Mouse (Mus musculus) cerebral cortex, adult 2 months (tissue): Measurements from ENCODE around the gene Atp6v1g2.

Source experiments
- WGBS: fragments of 180-500 bp; shearing (Covaris S2); methylation state at CpG from one replicate; pipeline ENCODE4 v1.1.7; 2018; 5-methylcytosine and 5-hydroxymethylcytosine counted together

Atp6v1g2 gene

DNA sequence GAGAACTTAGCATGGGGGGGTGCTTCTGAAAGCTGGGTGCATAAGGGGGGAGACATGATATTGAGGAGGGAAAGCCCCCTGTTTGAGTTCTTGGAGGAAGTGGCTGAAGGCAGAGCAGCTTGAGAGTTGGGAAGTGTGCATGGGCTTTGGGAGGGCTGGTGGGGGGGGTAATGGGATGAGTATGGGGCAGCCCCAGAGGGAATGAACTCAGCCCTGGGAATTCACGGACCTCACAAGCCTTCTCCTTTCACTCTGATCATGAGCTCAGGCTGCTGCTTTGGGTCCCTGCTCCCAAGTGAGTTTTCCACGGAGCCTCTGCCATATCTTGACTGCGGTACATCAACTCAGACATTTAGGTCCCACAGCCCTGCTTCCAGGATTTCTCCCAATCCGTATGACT is 31.0 kb upstream of the Atp6v1g2 start:
- 77% methylated on average over 4 of the region's 4 CpGs for WGBS

DNA sequence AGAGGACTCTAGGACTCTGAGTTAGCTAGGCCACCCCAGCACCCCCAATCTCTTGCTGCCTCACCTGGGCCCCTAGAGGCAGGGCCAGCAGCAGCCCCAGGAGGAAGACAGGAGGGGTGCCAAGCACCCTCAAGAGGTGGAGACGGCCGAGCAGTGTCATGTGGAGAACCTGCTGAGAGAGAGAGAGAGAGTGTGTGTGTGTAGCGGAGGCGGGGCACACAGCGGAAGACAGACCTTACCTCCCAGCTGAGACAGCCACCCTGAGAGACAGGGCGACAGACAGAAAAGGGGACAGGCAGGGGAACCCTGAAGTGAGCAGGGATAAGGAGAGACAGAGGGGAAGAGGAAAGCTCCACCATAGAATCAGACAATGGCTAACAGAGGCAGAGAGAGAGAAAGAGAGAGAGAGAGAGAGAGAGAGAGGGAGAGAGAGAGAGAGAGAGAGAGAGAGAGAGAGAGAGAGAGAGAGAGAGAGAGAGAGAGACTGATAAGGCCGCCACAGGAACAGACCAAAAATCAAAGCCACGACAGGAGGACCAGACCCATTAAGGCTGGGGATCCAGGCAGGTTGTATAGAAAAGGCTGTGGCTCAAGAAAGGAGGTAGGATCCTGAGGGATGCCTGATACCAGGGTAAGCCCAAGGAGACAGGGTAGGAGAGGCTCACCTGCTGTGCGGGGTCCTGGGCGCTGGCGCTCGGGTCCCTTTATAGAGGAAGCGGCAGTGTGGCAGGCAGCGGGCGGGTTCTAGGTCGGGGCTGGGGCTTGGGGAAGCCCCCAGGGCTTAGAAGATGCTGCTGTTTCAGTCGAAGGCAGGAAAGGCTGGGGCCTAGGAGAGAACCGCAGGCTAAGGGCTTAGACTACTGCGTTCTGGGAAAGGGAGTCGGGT is 28.7 kb upstream of the Atp6v1g2 start, which contains the start of gene Lta:
Gene Lta (minus strand): TSS at position 858 of the 886 bp plus-strand sequence.
- 68% methylated on average over 20 of the region's 20 CpGs for WGBS

DNA sequence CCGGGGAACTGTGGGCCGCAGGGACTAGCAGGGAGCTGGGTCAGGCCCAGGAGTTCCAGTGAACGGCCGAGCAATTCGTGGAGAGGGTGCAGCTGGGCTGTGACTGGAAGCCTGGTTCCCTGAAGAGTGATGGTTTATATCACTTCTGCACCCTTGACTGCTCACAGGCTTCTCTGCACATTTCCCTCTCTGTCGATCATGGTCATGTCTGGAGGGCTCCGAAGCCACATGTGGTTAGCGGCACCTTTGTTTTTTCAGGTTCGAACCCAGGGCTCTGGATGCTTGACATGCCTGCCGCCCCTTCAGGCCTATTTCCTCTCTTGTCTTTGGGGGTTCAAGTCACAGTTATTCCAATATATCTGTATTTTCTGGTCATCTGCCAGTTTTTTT is 28.1 kb upstream of the Atp6v1g2 start:
- 79% methylated on average over 10 of the region's 10 CpGs for WGBS

GRCm38 (mm10) chr17:35209785-35210535 is 23.5 kb upstream of the Atp6v1g2 start:
- WGBS: 66% methylated on average over 12 of the region's 12 CpGs

- 86% methylated on average over 3 of the region's 3 CpGs for WGBS
Measured at GRCm38 (mm10) chr17:35210593-35210992, 22.9 kb upstream of the Atp6v1g2 start.

GRCm38 (mm10) chr17:35213071-35213470 is 20.4 kb upstream of the Atp6v1g2 start:
- 95% methylated on average over 5 of the region's 5 CpGs for WGBS

- 79% methylated on average over 18 of the region's 18 CpGs for WGBS
Measured at GRCm38 (mm10) chr17:35218516-35219193, 14.8 kb upstream of the Atp6v1g2 start.

GRCm38 (mm10) chr17:35219601-35220041 is 13.8 kb upstream of the Atp6v1g2 start:
- whole genome bisulfite sequencing: 62% methylated on average over 6 of the region's 6 CpGs

DNA sequence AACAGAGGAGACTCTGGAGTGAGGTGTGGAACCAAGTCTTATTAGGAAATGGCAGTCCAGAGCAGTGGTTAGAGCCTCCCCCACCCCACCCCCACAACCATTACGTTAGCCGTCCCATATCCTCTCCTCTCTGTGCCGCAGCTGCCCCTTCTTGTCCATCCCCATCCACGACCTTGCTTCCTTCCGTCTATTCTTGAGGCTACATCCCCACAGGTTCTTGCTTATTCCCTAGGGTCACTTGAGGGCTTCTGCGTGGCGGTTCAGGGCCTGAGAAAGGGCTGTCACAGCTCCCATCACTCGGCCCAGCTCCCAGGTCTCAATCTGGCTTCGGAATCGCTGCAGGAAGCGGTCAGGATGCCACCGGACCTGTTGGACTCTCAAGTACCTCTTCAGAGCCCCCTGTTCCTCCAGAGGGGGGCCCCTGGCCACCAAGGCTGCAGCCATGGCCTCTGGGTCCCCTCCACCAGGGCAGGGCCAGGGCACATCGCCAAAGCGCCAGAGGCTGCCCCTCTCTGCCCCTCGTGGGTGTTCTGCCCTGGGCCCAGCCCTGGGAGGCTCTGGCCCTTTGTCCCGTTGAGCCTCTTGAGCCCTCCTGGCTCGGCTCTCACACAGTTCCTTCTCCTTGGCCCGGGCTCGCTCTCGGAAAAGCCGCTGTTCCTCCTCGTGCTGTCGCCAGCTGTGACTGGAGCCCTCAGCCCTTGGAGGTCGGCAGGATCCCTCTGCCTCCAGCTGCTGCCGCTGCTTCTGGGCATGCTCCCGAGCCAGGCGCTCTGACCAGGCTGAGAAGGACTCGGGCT is 13.1 kb upstream of the Atp6v1g2 start, which contains the start of gene Gm16181:
Gene Gm16181 (plus strand): TSS at position 679 of the 797 bp plus-strand sequence.
- 76% methylated on average over 28 of the region's 28 CpGs for WGBS

DNA sequence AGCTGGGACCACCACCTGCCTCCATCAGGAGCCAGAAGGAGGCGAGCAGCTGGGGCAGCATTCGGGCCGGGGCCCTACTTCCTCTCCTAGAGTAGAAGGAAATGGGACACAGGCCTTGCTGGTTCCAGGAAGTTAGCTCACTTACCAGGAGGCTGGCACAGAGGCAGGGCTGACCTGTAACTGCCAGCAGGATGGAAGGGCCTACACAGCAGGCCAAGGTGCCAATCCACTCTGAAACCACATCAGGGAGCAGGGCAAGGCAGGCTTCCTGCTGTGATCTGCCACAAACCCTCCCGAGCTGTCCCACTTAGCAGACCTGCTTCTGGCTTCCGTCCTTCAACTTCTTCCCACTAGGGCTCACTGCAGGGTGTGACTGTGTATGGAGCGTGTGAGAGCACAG is 11.2 kb upstream of the Atp6v1g2 start:
- WGBS: 70% methylated on average over 6 of the region's 6 CpGs

GRCm38 (mm10) chr17:35224641-35225040 is 8.8 kb upstream of the Atp6v1g2 start:
- WGBS: 93% methylated on average over 4 of the region's 4 CpGs

GRCm38 (mm10) chr17:35225456-35225855 is 8.0 kb upstream of the Atp6v1g2 start:
- WGBS: 94% methylated on average over 5 of the region's 5 CpGs

DNA sequence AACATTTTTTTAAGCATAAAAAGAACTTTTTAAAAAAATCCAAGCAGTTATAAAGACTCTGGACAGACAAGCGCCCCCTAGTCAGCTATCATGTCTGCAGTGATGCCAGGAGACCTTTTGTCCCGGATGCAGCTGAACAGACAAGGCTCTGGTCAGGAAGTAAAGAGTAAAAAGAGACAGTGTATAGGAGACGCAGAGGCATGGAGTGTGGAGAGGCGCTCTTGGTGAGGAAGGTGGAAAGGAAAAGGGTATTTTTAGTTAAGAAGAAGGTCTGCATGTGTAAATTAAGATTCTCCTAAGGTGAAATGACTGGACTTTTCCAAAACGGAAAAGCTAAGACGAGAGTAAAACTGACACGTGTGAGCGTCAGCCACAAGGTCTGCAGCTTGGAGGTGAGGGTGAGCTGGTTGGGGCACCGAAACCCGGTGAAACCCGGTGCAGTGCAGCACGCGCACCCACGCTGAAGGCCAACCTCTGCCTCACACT is 6.9 kb upstream of the Atp6v1g2 start:
- 76% methylated on average over 14 of the region's 14 CpGs for WGBS

GRCm38 (mm10) chr17:35231022-35231421 is 2.4 kb upstream of the Atp6v1g2 start:
- 85% methylated on average over 10 of the region's 10 CpGs for WGBS

- 13% methylated on average over 12 of the region's 12 CpGs for WGBS
Measured at GRCm38 (mm10) chr17:35232043-35232442, 1.4 kb upstream of the Atp6v1g2 start.

GRCm38 (mm10) chr17:35232659-35233058 is 801 bp upstream of the Atp6v1g2 start:
- WGBS: 76% methylated on average over 5 of the region's 5 CpGs

GRCm38 (mm10) chr17:35234090-35234489 is 630 bp downstream of the Atp6v1g2 start:
- WGBS: 63% methylated on average over 7 of the region's 7 CpGs

- WGBS: under 1% methylated on average over 31 of the region's 31 CpGs
Measured at GRCm38 (mm10) chr17:35234903-35235302, 1.4 kb downstream of the Atp6v1g2 start.

DNA sequence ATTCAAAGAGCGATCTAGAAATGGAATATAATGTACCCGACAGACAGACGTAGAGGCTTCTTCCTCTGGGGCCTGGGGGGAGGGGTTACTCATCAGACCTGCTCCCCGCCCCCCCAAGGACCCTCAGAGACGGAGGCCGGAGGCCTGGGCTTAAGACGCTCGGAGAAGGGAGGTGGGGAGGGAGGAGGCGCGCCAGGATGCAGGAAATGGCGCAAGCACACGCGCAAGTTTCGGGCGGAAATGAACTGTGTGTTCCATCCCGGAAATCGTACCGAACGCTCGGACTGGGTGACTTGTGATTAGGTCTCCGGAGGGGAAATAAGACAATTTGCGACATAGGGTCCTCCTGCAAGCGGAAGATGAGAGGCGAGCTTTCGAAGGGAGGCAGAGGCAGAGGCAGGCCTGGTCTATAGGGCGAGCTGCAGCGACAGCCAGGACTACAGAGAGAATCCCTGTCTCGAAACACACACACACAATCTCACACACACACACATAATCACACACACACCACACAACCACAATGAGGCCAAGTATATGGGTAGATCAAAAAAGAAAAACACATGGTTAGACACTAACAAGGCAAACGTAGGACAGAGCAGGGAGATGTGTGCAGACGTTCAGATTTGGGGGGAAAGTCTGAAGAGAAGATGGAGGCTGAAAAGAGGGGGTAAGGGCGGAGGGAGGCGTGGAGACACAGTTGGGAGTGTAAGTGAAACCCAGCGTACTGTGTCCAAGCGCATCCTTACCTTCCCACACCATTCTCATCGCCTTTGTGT is 2.3 kb downstream of the Atp6v1g2 start, which contains the start of gene Nfkbil1:
Gene Nfkbil1 (minus strand): TSS at position 179 of the 776 bp plus-strand sequence.
- WGBS: under 1% methylated on average over 35 of the region's 35 CpGs

- under 1% methylated on average over 18 of the region's 18 CpGs for WGBS
Measured at GRCm38 (mm10) chr17:35236390-35236746, 2.9 kb downstream of the Atp6v1g2 start.
